Mouse (Mus musculus) embryonic facial prominence, embryonic 11.5 days (tissue): ENCODE data around the gene Map4k3. TPM values are rescaled to one million over a fixed set of nuclear protein-coding genes. Genes with fewer than 3 reads are reported as not detected.
"Not testable (repeated sequence)": the region's sequence is repeated elsewhere in the genome, so short reads cannot be mapped to it uniquely, and the experiment has no call there.

Source experiments
- ATAC-seq: fragments of 200-750 bp; cut with Nextera tagmentation; replicated peaks from 2 replicates; pipeline ENCODE4 v1.8.0; 2017; ENCODE audit warnings: low read depth; ENCODE audit not compliant: insufficient number of reproducible peaks, low FRiP score, low TSS enrichment
- DNase-seq: peaks from one replicate; pipeline ENCODE4 v3.0.0-alpha.2; 2015; ENCODE audit warnings: low spot score
- H3K27ac ChIP-seq: fragments of 300-500 bp; sonication (generic); replicated peaks from 2 replicates; pipeline ENCODE4 v1.5.1; 2014; ENCODE audit warnings: mild to moderate bottlenecking, low read depth, low read length, control low read depth
- H3K27me3 ChIP-seq: fragments of 300-500 bp; sonication (generic); 2 replicates; pipeline ENCODE4 v1.6.1; 2014; ENCODE audit warnings: mild to moderate bottlenecking, low read length, moderate library complexity, mixed read lengths; ENCODE audit not compliant: control insufficient read depth, insufficient read depth
- H3K36me3 ChIP-seq: fragments of 300-500 bp; sonication (generic); replicated peaks from 2 replicates; pipeline ENCODE4 v1.6.1; 2014; ENCODE audit warnings: low read depth, mild to moderate bottlenecking, low read length, moderate library complexity, mixed read lengths; ENCODE audit not compliant: control insufficient read depth, insufficient read depth
- H3K4me1 ChIP-seq: fragments of 300-500 bp; sonication (generic); 2 replicates; pipeline ENCODE4 v1.6.1; 2014; ENCODE audit warnings: low read length, mixed read lengths; ENCODE audit not compliant: control insufficient read depth, insufficient read depth
- H3K4me2 ChIP-seq: fragments of 300-500 bp; sonication (generic); 2 replicates; pipeline ENCODE4 v1.6.1; 2014; ENCODE audit warnings: low read depth, mild to moderate bottlenecking, control low read depth, low read length, moderate library complexity
- H3K4me3 ChIP-seq: fragments of 300-500 bp; sonication (generic); 2 replicates; pipeline ENCODE4 v1.5.1; 2014; ENCODE audit warnings: low read depth, low read length, control low read depth
- H3K9ac ChIP-seq: fragments of 300-500 bp; sonication (generic); replicated peaks from 2 replicates; pipeline ENCODE4 v1.6.1; 2014; ENCODE audit warnings: mild to moderate bottlenecking, control low read depth, low read length
- H3K9me3 ChIP-seq: fragments of 300-500 bp; sonication (generic); replicated peaks from 2 replicates; pipeline ENCODE4 v1.6.1; 2016; ENCODE audit warnings: mild to moderate bottlenecking, low read length, inconsistent platforms, mixed read lengths; ENCODE audit not compliant: control insufficient read depth
- WGBS: fragments of 180-500 bp; shearing (Covaris S2); extraction: QIAGEN DNeasy Blood & Tissue Kit; methylation state at CpG from one replicate; pipeline ENCODE4 v1.1.7; 2014; 5-methylcytosine and 5-hydroxymethylcytosine counted together
- polyA plus RNA-seq: library from polyadenylated mRNA; unstranded; fragments of >200 nt; fragmentation: Nextera tagmentation; extraction: Ambion mirVana; gene quantifications from 2 replicates; pipeline ENCODE4 v1.2.1, GENCODE M21; 2014

Map4k3 gene
- polyA plus RNA-seq, 1 experiment from 2014 or later: 30.6 TPM

DNA sequence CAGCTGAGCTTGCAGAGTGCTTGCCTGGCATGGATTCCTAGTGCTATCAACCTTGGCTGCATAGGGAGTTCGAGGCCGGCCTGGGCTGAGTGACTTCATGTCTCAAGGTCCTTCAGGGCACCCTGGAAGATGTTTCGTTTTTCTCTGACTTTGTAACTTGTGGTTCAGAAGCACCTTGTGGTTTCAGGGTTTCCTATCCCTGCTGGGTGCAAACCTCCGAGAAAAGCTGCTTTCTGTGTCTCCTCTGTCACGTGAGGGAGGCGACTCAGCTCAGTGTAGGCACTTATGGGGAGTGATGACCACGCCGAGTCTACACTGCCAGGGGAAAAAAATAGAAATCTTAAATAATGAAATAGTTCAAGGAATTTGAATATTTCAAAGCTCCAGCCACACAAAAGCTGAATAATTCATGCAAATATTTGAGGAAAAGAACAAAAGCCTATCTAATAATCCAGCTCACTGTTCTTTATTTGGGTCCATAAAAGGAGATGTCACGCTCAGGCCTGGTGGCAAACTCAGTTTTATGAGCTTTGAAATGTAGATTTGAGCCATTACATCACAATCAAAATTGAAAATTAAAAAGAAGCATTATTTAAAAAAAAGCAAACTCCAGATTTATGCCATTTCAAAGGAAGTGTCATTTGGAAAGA, 34.2 kb upstream of the Map4k3 start:
- H3K4me3 ChIP-seq: no peak overlapping the region
- no peaks in the 10 kb centered on the region for H3K36me3 ChIP-seq
- ATAC-seq: no peak
- H3K27me3 ChIP-seq: no peaks in the 10 kb centered on the region
- WGBS: 87% methylated on average over 9 of the region's 9 CpGs
- H3K9me3 ChIP-seq: no peaks in the 10 kb centered on the region
- H3K4me1 ChIP-seq: no peaks in the 10 kb centered on the region
- DNase-seq: no peak
- H3K27ac ChIP-seq: no peak overlapping the region
- no peak overlapping the region for H3K9ac ChIP-seq
- H3K4me2 ChIP-seq: no peak overlapping the region

DNA sequence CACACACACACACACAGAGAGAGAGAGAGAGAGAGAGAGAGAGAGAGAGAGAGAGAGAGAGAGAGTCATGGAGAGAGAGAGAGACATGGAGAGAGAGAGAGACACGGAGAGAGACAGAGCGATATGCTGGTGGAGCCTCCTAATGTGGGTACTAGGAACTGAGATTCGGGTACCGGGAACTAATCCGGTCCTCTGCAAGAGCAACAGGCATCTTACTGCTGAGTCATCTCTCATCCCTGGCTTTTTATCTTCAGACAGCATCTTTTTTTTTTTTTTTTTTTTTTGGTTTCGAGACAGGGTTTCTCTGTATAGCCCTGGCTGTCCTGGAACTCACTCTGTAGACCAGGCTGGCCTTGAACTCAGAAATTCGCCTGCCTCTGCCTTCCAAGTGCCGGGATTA, 32.9 kb upstream of the Map4k3 start:
- H3K4me1 ChIP-seq, H3K9me3 ChIP-seq, ATAC-seq, H3K36me3 ChIP-seq, DNase-seq, H3K4me2 ChIP-seq, H3K27ac ChIP-seq, H3K27me3 ChIP-seq, H3K4me3 ChIP-seq, H3K9ac ChIP-seq: not testable (repeated sequence)
- 90% methylated on average over 7 of the region's 8 CpGs for WGBS

GRCm38 (mm10) chr17:80760344-80761145, 32.3 kb upstream of the Map4k3 start:
- Histone ChIP-seq H3K4me3 (no peak overlapping the region), H3K27ac (no peak overlapping the region), H3K27me3 (no peaks in the 10 kb centered on the region), H3K9ac (no peak overlapping the region), H3K36me3 (no peaks in the 10 kb centered on the region), H3K4me1 (no peaks in the 10 kb centered on the region), H3K4me2 (no peak overlapping the region), H3K9me3 (no peaks in the 10 kb centered on the region)
- DNase-seq (no peak), ATAC-seq (no peak)
- WGBS: 86% methylated on average over 16 of the region's 16 CpGs

GRCm38 (mm10) chr17:80756043-80756442, 27.8 kb upstream of the Map4k3 start:
- 85% methylated on average over 5 of the region's 5 CpGs for WGBS
- ATAC-seq (no peak), DNase-seq (no peak)
- no peaks in the 10 kb centered on the region for H3K36me3 ChIP-seq
- H3K9ac ChIP-seq: no peak overlapping the region
- H3K27ac ChIP-seq: no peak overlapping the region
- no peaks in the 10 kb centered on the region for H3K9me3 ChIP-seq
- no peaks in the 10 kb centered on the region for H3K27me3 ChIP-seq
- H3K4me2 ChIP-seq: no peak overlapping the region
- no peak overlapping the region for H3K4me3 ChIP-seq
- H3K4me1 ChIP-seq: no peaks in the 10 kb centered on the region

- no peak for ATAC-seq
- Histone ChIP-seq H3K9ac (no peak overlapping the region), H3K9me3 (no peaks in the 10 kb centered on the region), H3K27ac (no peak overlapping the region), H3K4me3 (no peak overlapping the region), H3K36me3 (no peaks in the 10 kb centered on the region), H3K4me1 (no peaks in the 10 kb centered on the region), H3K4me2 (no peak overlapping the region), H3K27me3 (no peaks in the 10 kb centered on the region)
- no peak for DNase-seq
- WGBS: 75% methylated on average over 9 of the region's 9 CpGs
Measured at GRCm38 (mm10) chr17:80755076-80755871, 27.0 kb upstream of the Map4k3 start.

- H3K9ac ChIP-seq: no peak overlapping the region
- H3K4me3 ChIP-seq: no peak overlapping the region
- H3K36me3 ChIP-seq: no peaks in the 10 kb centered on the region
- no peak overlapping the region for H3K27ac ChIP-seq
- no peaks in the 10 kb centered on the region for H3K4me1 ChIP-seq
- DNase-seq (no peak), ATAC-seq (no peak)
- H3K9me3 ChIP-seq: no peaks in the 10 kb centered on the region
- no peak overlapping the region for H3K4me2 ChIP-seq
- no peaks in the 10 kb centered on the region for H3K27me3 ChIP-seq
- 67% methylated on average over 8 of the region's 8 CpGs for WGBS
Measured at GRCm38 (mm10) chr17:80754589-80754988, 26.3 kb upstream of the Map4k3 start.

DNA sequence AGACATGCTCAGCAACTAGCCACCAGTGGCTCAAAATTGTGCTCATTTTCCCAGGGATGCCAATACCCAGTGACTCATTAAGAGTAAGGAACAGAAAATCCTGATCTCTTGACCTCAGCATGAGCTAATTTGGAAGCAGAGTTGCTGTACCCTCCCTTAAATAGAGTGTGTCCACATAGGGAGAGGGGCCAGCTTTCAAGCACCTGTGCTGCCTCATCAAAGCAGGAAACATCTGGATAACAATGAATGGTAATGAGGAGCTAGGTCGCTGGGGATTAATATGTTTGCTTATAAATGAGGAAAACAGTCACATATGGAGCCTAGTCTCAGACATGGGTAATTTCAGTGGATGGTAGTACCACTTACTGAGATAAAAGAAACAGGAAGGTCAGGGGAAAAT, 24.2 kb upstream of the Map4k3 start:
- ATAC-seq (no peak), DNase-seq (no peak)
- Histone ChIP-seq H3K9me3 (no peaks in the 10 kb centered on the region), H3K27me3 (no peaks in the 10 kb centered on the region), H3K4me1 (no peaks in the 10 kb centered on the region), H3K36me3 (no peaks in the 10 kb centered on the region), H3K9ac (no peak overlapping the region), H3K4me3 (no peak overlapping the region), H3K4me2 (no peak overlapping the region), H3K27ac (no peak overlapping the region)
- WGBS: 22% methylated on average over 1 of the region's 1 CpGs

- Histone ChIP-seq H3K27ac (no peak overlapping the region), H3K9me3 (no peaks in the 10 kb centered on the region), H3K36me3 (no peaks in the 10 kb centered on the region), H3K4me2 (no peak overlapping the region), H3K4me1 (no peaks in the 10 kb centered on the region), H3K27me3 (no peaks in the 10 kb centered on the region), H3K9ac (no peak overlapping the region), H3K4me3 (no peak overlapping the region)
- WGBS: 78% methylated on average over 5 of the region's 5 CpGs
- no peak for DNase-seq
- no peak for ATAC-seq
Measured at GRCm38 (mm10) chr17:80739421-80739820, 11.1 kb upstream of the Map4k3 start.
